Mouse (Mus musculus): ENCODE data around the gene Psd.

Psd gene

DNA sequence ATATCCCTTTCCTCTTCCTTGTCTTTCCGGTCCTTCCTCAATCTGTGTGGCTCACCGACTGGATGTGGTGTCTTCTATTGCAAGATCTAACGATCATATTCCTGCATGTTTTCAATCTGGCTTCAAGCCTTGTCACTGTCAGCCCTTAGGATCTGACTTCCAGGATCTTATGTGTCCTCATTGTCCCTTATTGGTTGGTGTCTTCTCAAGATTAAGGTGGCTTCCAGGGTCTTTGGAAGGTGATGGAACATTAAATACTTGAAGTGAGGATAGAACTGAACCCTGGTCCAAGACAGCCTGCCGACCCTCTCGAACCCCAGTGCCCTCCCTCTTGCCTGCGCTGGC, 12.0 kb upstream of the Psd start:
- no peak for DNase-seq (ENCODE audit: low read depth)

DNA sequence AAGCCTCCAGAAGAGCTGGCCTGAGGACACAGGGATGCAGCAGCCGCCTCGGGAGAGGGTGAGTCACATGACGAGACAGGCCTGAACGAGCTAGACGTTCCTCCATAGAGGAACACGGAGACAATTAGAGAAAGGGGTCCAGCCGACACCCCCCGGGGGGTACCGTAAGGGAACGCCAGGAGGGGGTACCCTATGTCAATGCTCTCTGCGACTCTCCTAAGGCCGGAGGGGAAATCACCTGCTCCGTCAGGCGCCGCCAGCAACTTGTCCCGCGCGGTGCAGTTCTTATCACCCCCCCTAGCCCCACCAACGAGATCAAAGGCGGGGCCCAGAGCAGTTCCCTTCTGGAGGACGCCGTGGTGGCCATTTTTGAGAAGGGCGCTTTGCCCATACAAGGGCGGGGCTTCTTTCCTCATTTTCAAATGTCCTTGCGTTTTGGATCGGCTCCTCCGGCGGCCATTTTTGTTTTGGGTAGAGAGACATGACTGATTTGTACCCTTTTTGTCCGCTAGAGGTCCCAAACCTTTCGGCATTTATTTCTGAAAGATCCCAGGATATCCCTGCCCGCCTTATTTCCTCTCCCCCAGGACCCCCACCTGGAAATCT, 11.5 kb upstream of the Psd start, which contains the start of gene Cuedc2:
Gene Cuedc2, minus strand, starts transcription at position 372 of the 606 bp plus-strand sequence.
- peak; percentile 96 for DNase-seq (ENCODE audit: low read depth)

DNA sequence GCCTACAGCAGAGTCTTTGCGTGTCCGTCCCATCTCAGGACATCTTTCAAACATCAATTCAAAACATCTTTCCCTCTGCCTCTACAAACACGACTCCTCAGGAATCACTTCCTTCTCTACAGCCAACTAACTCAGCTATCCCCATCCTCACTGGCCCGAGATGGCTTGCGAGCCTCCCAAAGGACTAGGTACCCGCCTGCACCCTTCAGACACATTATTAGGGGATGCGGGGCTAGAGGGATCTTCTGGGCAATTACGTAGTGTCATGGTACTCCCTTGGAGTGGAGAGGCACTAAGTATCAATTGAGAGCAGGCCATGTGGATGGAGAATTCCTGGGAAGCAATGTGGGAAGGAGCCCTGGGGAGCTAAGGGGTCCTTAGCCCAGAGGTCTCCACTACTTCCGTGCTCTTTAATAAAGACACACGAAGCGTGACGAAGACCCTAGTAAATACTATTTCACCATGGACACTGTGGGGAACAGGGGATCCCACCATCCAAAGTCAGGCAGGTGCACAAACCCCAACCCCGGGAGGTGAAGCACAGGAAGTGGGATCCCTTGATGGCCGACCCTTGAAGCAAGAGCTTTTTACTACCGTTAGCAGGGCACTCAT, 10.9 kb upstream of the Psd start:
- no peak for DNase-seq (ENCODE audit: low read depth)

DNA sequence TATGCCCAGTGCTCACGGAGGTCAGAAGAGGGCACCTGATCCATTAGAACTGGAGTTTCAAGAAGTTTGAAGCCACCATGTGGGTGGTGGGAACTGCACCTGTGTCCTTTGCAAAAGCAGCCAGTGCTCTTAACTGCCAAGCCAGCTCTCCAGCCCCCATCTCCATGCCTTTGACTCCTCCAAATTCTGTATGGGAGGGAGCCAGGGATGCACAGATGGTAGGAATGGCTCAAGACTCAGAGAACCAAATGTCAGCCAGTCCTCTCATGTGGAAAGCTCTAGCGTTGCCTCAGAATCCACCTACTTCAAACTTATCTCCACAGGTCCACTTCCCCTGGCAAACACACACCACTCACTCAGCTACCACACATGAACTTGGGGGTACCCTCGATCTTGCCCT, 7.0 kb upstream of the Psd start:
- DNase-seq (ENCODE audit: low read depth) = no peak

DNA sequence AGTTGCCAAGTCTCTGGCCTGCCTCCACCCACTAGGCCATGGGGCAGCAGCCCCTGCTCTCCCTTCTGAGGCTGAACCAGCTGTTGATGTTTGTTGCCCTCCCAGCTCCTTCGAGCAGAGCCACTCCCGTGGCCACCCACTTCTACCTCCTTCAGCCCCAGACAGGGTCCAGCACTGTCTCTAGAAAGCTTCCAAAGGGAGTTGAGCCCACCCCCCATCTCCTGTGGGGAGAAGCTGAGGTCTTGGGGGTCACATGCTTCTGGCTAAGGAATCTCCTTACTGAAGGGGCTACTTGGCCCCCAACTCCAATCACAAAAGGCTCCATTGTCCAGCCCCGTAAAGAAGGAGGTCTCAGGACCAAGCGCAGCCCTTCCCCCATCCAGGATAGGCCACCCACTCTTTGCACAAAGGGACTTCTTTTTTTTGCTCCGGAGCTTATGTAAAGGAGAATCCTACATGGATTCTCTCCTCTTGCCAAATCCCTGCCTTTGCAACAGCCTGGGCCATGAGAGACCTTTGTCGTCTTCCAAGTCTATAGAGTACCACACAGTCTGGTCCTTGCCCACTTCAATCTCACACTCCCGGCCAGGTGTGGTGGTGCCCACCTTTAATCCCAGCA, 5.9 kb upstream of the Psd start:
- no peak for DNase-seq (ENCODE audit: low read depth)

DNA sequence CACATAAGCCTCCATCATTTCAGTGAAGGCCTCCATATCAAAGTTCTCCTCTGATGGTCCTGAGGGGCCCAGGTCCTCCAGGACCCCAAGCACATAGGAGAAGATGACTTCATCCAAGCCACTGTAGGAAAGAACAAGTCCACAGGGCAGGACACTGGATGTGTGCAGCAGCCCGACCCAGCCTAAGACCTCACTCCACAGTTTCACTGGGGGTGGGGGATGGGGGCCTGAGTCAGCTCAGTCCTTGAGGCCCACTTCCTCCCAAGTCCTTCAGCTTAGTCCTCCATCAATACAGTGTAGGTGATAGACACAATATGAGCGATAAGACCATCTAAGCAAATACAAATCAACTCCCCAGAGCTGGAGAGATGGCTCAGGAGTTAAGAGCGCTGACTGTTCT, 5.0 kb upstream of the Psd start:
- no peak for DNase-seq (ENCODE audit: low read depth)

DNA sequence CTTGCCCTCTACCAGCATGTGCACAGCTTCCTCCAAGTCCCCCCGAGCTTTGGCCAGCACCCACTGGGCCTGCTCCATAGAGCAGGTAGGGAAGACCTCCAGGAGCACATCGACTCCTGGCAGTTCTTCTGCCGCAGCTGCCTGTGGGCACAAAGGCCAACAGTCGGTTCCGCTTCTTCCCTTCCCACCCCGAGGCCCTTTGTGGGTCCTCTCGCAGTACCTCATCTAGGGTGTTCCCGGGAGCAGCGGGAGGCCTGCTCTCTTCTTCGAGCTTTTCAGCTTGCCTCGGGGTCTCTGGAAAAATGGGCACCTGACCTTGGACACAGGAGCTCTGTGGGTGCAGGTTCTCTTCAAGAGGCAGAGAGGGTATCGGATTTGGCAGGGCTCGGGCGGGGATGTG, 4.4 kb upstream of the Psd start:
- no peak for DNase-seq (ENCODE audit: low read depth)

DNA sequence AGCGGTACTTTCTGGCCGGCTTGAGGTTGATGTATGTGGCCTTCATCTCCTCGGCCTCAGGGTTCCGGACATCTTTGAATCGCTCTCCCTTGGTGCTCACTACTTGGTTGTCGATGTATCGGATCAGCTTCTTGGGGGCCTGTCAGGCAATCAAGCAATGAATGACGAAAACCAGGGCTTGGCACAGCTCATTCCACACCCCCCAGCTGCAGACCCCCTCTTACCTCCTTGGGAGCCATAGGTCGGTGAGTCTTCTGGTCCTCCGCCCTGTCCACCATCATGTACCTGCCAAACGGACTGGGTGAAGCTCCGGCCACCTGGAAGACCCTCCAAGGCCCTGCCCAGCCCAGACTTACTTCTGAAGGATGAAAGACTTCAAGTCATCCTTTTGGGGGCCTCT, 3.7 kb upstream of the Psd start:
- DNase-seq (ENCODE audit: low read depth) = no peak

DNA sequence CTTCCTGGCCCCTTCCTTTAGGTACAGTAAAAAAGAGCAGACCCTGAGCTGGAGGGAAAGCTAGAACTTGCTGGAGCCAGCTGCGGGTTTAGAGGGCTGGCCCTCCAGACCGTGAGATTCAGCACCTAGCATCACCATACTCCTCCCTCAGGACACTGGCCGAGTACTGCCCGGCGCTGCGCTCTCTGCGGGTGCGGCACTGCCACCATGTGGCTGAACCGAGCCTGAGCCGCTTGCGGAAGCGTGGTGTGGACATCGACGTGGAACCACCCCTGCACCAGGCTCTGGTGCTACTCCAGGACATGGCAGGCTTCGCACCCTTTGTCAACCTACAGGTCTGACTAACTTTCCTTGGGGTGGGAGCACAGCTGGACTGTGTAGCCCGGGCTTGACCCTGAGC, 3.0 kb upstream of the Psd start:
- peak; percentile 55 for DNase-seq (ENCODE audit: low read depth)

DNA sequence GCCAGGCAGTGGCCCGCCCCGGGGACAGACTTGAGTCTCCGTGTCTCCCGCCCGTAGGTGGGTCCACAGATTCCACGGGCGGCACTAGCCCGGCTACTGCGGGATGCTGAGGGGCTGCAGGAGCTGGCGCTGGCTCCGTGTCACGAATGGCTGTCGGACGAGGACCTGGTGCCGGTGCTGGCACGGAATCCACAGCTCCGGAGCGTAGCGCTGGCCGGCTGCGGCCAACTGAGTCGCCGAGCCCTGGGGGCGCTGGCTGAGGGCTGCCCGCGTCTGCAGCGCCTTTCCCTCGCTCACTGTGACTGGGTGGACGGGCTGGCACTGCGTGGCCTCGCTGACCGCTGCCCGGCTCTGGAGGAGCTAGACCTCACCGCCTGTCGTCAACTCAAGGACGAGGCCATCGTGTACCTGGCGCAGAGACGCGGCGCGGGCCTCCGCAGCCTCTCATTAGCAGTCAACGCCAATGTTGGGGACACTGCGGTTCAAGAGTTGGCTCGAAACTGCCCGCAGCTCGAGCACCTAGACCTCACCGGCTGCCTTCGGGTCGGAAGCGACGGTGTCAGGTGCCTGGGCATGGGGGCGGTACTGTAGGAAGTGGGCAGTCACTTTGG, 2.2 kb upstream of the Psd start:
- DNase-seq (ENCODE audit: low read depth) = peak; percentile 46

DNA sequence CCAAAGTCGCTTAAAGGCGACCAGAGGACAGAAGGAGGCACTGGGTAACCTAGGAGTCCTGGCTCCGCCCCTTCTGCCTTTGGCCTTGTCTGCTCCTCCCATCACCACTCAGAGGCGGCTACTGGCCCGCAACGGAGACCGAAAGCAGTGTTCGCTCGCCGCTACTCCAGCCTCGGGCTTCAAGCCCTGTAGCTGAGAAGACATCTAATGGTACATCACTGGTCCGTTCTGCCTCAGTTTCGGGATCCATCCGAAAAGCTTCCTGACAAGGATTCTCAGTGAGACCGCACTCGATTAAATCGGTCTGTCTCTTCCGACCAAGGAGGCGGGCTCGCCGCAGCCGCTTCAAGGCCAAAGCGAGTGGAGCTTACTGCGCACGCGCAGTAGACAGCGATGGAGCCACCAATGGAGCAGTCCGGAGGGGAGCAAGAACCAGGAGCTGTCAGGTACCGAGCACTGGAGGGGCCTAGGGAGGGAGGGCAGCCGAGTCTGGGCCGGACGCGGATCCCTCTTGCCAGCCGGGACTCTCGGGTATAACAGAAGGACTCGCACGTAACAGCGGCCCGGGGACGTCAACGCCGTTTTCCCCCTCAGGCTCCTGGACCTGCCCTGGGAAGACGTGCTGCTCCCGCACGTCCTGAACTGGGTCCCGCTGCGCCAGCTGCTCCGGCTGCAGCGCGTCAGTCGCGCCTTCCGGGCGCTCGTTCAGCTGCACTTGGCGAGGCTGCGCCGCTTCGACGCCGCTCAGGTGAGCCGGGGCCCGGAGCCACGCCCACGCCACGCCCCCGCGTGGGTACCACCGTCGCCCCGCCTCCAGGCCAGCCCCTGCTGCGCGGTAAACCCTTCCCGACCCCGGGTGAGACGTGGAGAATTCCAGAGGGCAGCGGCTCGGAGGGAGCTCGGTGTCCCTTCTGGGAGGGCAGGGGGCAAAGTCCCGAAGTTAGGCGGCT, 1.4 kb upstream of the Psd start, which contains the start of gene Fbxl15:
Gene Fbxl15, plus strand, starts transcription at position 104 of the 950 bp plus-strand sequence.
- peak; percentile 96 for DNase-seq (ENCODE audit: low read depth)

DNA sequence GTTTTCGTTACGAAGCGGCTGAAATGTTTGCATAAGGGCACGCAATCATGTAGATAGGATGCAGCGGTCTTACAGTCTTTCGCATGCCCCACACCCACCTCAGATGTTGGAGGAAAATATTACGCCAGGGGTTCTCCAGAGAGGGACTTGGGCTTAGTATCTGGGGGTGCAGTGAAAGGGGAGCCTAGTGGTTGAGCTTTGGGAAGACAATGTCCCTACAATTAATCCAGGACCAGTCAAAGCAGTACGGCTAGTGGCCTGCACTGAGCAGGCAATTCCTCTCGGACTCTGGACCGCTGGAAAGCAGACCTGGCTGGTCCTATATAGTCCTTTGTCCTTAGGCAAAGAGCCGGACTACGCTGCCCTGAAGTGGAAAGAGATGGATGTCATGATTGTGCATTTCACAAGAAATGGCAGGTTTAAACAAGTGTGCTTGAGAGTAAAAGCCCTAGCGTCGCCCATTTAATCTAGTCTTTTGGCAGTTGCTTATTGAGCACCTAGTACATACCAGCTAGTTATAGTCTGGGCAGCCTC, 642 bp upstream of the Psd start:
- DNase-seq (ENCODE audit: low read depth) = no peak

DNA sequence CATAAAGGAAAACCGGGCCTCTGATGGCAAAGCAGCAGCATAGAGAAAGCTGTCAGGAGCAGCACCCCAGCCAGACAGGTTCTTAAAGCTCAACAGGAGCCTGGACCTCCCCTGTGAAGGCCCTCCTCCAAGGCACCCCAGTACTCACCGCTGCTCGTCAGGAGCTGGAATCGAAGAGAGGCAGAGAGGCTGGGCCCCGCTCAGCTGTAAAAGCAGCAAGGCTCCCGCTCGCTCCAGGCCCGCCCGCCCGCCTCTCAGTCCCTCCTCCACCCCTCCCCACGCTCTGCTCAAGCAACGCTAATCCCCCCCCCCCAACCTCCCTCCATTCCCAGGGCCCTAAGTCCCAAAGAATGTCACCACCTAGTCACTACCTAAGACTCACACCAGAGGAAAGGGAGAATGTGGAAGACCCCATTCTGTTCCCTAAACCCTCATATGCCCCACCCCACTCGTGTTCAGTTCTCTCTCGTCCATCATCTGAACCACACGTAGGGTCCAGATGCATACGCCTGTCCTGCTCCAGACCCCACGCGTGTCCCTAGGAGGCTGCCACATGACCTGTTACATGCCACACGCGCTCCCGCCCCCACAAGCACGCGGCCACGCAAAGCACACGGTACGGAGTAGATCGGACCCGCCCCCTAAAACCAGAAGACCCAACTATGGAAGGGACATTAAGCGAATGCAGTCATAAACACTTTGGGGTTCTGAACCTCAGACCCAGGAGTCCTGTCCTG, 769 bp downstream of the Psd start:
- no peak for DNase-seq (ENCODE audit: low read depth)

DNA sequence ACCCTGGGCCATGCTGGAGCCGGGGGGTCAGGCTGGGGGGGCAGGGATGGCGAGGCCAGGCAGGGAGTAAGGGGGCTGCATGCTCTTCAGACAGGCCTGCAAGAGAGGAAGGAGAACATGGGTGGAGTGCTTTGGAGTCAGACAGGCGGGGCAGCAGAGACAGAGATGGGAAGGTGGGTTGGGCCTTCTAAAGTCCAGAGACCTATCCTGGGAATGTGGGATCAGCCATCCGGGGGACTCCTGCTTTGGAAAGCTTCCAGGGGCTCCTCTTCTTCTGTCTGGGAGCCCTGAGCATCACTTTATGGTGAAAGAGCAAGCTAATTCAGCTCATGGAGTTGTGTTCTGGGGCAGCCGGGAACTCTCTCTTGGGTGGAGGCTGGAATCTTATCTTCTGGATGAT, 2.0 kb downstream of the Psd start:
- no peak for DNase-seq (ENCODE audit: low read depth)

DNA sequence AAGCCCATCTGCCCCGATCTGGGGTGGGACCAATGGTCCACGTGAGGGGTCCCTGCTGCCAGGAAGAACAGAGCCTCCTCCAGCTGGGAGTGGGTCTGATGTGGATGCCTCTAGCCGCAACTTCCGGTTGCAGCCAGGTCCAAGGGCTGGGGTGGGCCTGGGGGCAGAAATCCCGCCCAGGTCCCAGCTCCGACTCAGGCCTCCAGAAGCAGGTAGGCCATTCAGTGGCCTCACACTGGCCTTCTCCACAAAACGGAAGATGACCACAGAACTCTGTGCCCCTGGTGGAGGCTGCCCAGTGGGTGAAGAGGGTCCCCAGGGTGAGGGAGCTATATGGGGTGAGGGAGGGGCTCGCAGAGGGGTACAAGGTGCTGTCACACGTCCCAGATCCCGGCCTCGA, 2.6 kb downstream of the Psd start:
- DNase-seq (ENCODE audit: low read depth) = no peak

DNA sequence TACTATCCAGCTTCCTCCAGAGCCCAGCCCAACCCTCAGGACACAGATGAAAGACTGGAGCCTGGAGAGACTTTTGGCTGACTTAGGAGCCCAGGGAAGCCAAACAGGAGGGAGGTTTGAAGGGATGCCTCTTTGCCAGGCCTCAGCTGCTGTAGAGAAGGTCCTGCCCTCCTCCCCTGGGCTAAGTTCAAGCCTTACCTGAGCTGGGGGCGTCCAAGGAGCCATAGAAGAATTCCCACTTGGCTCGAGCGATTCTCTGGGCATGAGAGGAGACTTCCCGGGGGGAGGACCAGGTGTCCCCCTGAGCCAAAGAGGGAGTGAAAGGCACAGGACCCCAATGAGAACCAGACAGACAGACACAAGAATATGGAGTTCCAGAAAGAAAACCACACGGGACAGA, 3.2 kb downstream of the Psd start:
- DNase-seq (ENCODE audit: low read depth) = no peak

DNA sequence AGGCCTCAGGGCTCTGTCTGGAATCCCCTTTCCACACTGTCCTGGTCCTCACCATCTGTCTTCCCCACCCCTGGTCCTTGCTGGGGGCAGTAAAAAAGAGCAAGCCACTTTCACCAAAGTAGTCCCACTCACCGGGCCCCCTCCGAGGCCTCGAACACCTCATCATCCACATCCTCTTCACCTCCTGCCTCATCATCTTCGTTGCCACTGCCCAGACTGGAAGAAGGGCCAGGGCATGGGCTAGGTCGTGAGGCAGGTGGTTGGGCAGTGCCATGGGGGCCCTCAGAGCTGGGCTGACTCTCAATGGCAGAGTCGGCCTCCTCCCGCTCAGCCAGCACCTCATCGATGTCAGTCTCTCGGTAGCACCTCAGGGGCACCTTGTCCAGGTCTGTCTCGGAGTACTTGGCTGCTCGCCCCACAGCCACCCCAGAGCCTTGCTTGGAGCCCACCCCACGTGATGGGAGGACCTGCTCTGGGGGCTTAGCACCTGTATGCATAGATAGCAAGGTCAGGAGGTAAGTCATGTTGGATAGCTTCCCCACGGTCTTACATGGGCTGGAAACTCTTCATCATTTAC, 3.9 kb downstream of the Psd start:
- DNase-seq (ENCODE audit: low read depth) = no peak

DNA sequence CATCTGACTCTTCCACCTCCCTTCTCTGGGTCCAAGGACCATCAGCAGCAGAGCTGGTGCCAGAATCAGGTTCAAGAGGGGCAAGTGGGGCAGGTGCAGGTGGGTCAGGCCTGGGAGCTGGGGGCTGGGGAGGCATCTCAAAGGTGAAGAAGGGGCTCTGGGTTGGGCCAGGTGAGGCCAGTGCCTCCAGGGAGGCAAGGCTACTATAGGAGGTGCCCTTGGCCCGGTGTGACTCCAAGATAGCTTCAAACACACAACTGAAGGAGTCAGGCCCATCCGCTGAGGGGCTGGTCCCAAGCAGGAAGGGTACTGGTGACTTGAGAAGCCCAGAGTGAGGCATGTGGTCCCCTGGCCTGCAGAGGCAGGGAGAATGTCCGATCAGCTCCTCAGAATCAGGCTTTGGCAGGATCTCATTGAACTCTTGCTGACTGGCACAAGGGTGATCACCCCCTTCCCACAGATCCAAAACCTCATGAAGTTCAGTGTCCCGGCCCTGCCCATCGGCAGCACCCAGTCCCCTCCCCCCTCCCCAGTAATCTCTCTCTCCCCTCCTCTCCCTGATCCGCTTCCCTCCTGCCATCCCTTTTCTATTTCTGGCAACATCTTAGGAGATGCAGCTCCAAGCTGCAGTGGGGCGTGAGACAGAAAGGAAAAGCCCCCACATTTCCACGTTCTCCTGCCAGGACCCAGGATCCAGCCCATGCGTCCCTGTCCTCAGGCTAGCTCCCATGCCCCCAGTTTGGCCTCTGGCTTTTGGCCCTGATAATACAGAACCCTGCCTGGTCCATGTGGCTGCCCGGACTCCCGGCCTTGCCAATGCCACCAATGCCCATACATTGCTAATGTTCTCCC, 4.6 kb downstream of the Psd start:
- no peak for DNase-seq (ENCODE audit: low read depth)

DNA sequence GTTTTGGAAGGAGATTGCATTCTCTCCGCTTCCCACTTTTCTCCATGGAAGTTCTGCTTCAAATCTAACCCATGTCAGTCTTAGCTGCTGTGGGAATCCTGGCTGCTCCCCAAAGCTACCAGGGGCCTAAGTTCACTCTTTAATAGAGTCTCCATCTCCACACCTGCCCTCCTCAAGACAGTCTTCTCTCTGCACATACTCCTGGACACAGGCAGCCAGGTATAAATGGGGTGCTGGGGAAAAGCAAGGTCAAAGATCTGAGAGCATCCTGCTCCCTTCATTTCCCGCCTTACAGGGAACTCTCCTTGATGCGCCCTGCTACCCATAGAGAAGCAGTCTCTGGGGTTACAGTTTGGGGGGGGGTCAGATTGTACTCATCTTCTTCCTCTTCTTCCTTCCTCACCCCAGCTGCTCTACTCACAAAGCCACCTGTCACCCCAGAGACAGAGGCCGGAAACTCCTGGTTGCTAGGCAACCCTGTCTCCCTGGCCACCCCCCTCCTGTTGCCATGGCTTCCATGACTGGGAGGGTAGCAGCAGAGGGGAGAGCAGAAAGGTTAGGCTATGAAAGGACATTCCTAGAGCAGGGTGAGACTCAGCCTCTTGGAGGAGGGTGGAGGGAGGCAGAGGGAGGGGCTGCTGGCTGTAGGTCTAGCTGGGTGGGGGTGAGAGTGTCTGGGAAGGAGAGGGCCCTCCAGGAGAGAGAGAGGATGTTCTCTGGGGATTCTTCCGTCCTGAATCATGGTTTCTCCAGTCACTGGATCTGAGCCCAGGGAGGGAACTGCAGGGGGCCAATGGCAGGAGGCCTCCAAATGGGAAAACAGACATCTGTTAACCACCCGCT, 5.6 kb downstream of the Psd start:
- DNase-seq (ENCODE audit: low read depth) = no peak

Measured in naive thymus-derived CD4-positive, alpha-beta T cell, adult 2 months (primary cell).